In genomic region chr12:79131706-79132460, GRCm38 (mm10) we compare ENCODE assay signal across 8 mouse cellular contexts. TPM values are rescaled to one million over a fixed set of nuclear protein-coding genes. Genes with fewer than 3 reads are reported as not detected.
DNase-seq lines count a peak whose midpoint lies in the region; ATAC-seq and TF ChIP-seq lines count a peak whose summit lies in the region.

No protein-coding gene starts in this region.

- no peak for TF ChIP-seq POLR2A in small intestine, adult 2 months (IDR thresholded peaks at IDR 0.05; ENCODE audit: low read depth, low read length)

- peak overlapping the region; percentile 53; the same call in 1 of the 2 replicates for H3K9ac ChIP-seq in kidney, embryonic 16.5 days (replicated peaks; ENCODE audit: low read length)
- no peak overlapping the region; the same call in 1 of the 2 replicates for H3K9ac ChIP-seq in forebrain, embryonic 12.5 days
- H3K9ac ChIP-seq in lung, embryonic 14.5 days, result no peak overlapping the region

- H3K27me3 ChIP-seq in kidney, embryonic 16.5 days (ENCODE audit: insufficient read depth, low read length), result peaks cover 33% of the 10 kb centered on the region
- H3K27me3 ChIP-seq in forebrain, embryonic 12.5 days, result peaks cover 42% of the 10 kb centered on the region
- H3K27me3 ChIP-seq in lung, embryonic 14.5 days (ENCODE audit: insufficient read depth, low read length), result peaks cover 33% of the 10 kb centered on the region
- 0 out of 2 replicates have a peak, but pooled peaks cover 4% of the 10 kb centered on the region for H3K27me3 ChIP-seq in small intestine, adult 2 months (ENCODE audit: control insufficient read depth, insufficient read depth, low read length)

- H3K4me3 ChIP-seq in kidney, embryonic 16.5 days (ENCODE audit: low read length), result peak overlapping the region; percentile 50
- H3K4me3 ChIP-seq in forebrain, embryonic 12.5 days (replicated peaks), result peak overlapping the region; percentile 48
- H3K4me3 ChIP-seq in lung, embryonic 14.5 days (ENCODE audit: low read depth, low read length), result peak overlapping the region; percentile 35
- peak overlapping the region; percentile 84 for H3K4me3 ChIP-seq in small intestine, adult 2 months (ENCODE audit: low read depth, low read length)

- DNase-seq in kidney, postnatal 10 days, result no peak
- peak; percentile 23 for DNase-seq in lung, embryonic 14.5 days
- DNase-seq in liver, result no peak
- DNase-seq in urinary bladder, adult 18-20 months (ENCODE audit: low spot score in 2 of 2), result no peak
- no peak for DNase-seq in kidney, adult 18-20 months

- no peaks in the 10 kb centered on the region for H3K9me3 ChIP-seq in kidney, embryonic 16.5 days (ENCODE audit: low read length)
- no peaks in the 10 kb centered on the region for H3K9me3 ChIP-seq in forebrain, embryonic 12.5 days
- no peaks in the 10 kb centered on the region for H3K9me3 ChIP-seq in lung, embryonic 14.5 days (ENCODE audit: low read depth, low read length)

- TF ChIP-seq CTCF in lung, embryonic 14.5 days (IDR thresholded peaks at IDR 0.05; ENCODE audit: low read depth), result no peak
- no peak for TF ChIP-seq CTCF in small intestine, adult 2 months (IDR thresholded peaks at IDR 0.05; ENCODE audit: extremely low read depth, insufficient read length, insufficient replicate concordance, low read depth, low read length)

- peak overlapping the region; percentile 77 for H3K4me2 ChIP-seq in kidney, embryonic 16.5 days (replicated peaks; ENCODE audit: low read depth, low read length)
- peak overlapping the region; percentile 90 for H3K4me2 ChIP-seq in forebrain, embryonic 12.5 days
- peak overlapping the region; percentile 78 for H3K4me2 ChIP-seq in lung, embryonic 14.5 days

- H3K36me3 ChIP-seq in kidney, embryonic 16.5 days (ENCODE audit: insufficient read depth, low read length), result no peaks in the 10 kb centered on the region
- H3K36me3 ChIP-seq in forebrain, embryonic 12.5 days (replicated peaks), result no peaks in the 10 kb centered on the region
- no peaks in the 10 kb centered on the region for H3K36me3 ChIP-seq in lung, embryonic 14.5 days (ENCODE audit: insufficient read depth)
- H3K36me3 ChIP-seq in small intestine, adult 2 months (ENCODE audit: control insufficient read depth, insufficient read depth, low read length), result peaks cover 17% of the 10 kb centered on the region

- H3K27ac ChIP-seq in kidney, embryonic 16.5 days (ENCODE audit: low read length), result no peak overlapping the region
- H3K27ac ChIP-seq in forebrain, embryonic 12.5 days, result no peak overlapping the region
- H3K27ac ChIP-seq in lung, embryonic 14.5 days (ENCODE audit: low read depth), result no peak overlapping the region
- peak overlapping the region; percentile 42; the same call in 1 of the 2 replicates for H3K27ac ChIP-seq in small intestine, adult 2 months (ENCODE audit: insufficient read depth, low read depth, low read length)

- peaks cover 13% of the 10 kb centered on the region for H3K4me1 ChIP-seq in kidney, embryonic 16.5 days (ENCODE audit: insufficient read depth, low read length)
- peaks cover 12% of the 10 kb centered on the region for H3K4me1 ChIP-seq in forebrain, embryonic 12.5 days
- no peaks in the 10 kb centered on the region for H3K4me1 ChIP-seq in lung, embryonic 14.5 days (ENCODE audit: insufficient read depth)
- peaks cover 14% of the 10 kb centered on the region for H3K4me1 ChIP-seq in small intestine, adult 2 months (ENCODE audit: control insufficient read depth, insufficient read depth, insufficient read length, low read length)

- ATAC-seq in kidney, embryonic 16.5 days (ENCODE audit: low FRiP score, low TSS enrichment), result no peak
- no peak for ATAC-seq in forebrain, embryonic 12.5 days (ENCODE audit: low FRiP score)
- ATAC-seq in lung, embryonic 14.5 days (ENCODE audit: insufficient read depth), result no peak

- 29% methylated on average over 5 of the region's 5 CpGs for WGBS in kidney, embryonic 16.5 days
- WGBS in forebrain, embryonic 12.5 days, result 31% methylated on average over 5 of the region's 5 CpGs
- WGBS in lung, embryonic 14.5 days, result 18% methylated on average over 5 of the region's 5 CpGs
- 39% methylated on average over 5 of the region's 5 CpGs for WGBS in small intestine, adult 2 months

RNA-seq across cellular contexts. Expression of gene Arg2, which starts 1.3 kb away (rescaled TPM):
- 17.6 and 17.9 TPM in 2 replicates for polyA plus RNA-seq in kidney, embryonic 16.5 days (2015; fragmentation: Nextera tagmentation; extraction: Ambion mirVana)
- polyA plus RNA-seq in forebrain, embryonic 12.5 days (2016; fragmentation: Nextera tagmentation; extraction: Ambion mirVana), result 8.5 and 9.9 TPM in 2 replicates
- 6.7 and 6.9 TPM in 2 replicates for polyA plus RNA-seq in lung, embryonic 14.5 days (2014; fragmentation: Nextera tagmentation; extraction: Ambion mirVana)
- polyA plus RNA-seq in small intestine, adult 2 months (2012; rRNA removed), result 148 and 162 TPM in 2 replicates

RNA-seq across cellular contexts. Expression of gene Vti1b, which starts 40.6 kb away (rescaled TPM):
- 98.6 and 106 TPM in 2 replicates for polyA plus RNA-seq in kidney, embryonic 16.5 days (2015; fragmentation: Nextera tagmentation; extraction: Ambion mirVana)
- 108 and 109 TPM in 2 replicates for polyA plus RNA-seq in forebrain, embryonic 12.5 days (2016; fragmentation: Nextera tagmentation; extraction: Ambion mirVana)
- polyA plus RNA-seq in lung, embryonic 14.5 days (2014; fragmentation: Nextera tagmentation; extraction: Ambion mirVana), result 77.5 and 79.6 TPM in 2 replicates
- polyA plus RNA-seq in small intestine, adult 2 months (2012; rRNA removed), result 23.4 and 56.8 TPM in 2 replicates

RNA-seq across cellular contexts. Expression of gene Pigh, which starts 42.4 kb away (rescaled TPM):
- 35.6 and 36.6 TPM in 2 replicates for polyA plus RNA-seq in kidney, embryonic 16.5 days (2015; fragmentation: Nextera tagmentation; extraction: Ambion mirVana)
- polyA plus RNA-seq in forebrain, embryonic 12.5 days (2016; fragmentation: Nextera tagmentation; extraction: Ambion mirVana), result 28.7 and 29.9 TPM in 2 replicates
- polyA plus RNA-seq in lung, embryonic 14.5 days (2014; fragmentation: Nextera tagmentation; extraction: Ambion mirVana), result 23.5 and 24.7 TPM in 2 replicates
- polyA plus RNA-seq in small intestine, adult 2 months (2012; rRNA removed), result 7.5 and 9.9 TPM in 2 replicates
